Mouse (Mus musculus): ENCODE measurements around the gene Kctd3. TPM values are rescaled to one million over a fixed set of nuclear protein-coding genes. Genes with fewer than 3 reads are reported as not detected.

Gene Kctd3
- total RNA-seq, 1 experiment from 2014 or later, result 46.9 TPM

- DNase-seq, result no peak
Measured at GRCm38 (mm10) chr1:189010671-189011070, 3.0 kb upstream of the Kctd3 start.

- DNase-seq, result no peak
Measured at GRCm38 (mm10) chr1:189007980-189008324, 311 bp upstream of the Kctd3 start.

GRCm38 (mm10) chr1:189006826-189007225 is 815 bp downstream of the Kctd3 start:
- DNase-seq, result peak; percentile 57

DNA sequence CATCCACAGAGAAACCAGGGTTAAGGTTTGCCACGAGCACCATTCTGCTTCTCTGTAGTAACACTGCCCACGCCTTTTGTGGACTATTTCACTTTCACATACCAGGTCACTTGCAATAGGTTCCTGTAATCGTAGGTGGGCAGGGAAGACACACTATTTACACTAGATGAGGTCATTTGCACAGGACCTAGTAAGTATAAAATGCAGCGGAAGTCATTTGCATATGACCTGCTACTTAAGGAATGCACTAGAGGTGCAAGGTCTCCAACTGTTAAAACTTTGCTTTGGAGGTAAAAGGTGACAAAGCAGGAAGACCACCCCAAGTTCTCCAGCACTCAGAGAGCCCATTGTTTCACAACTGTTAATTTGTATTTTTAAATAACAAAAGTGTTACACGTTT is 1.4 kb downstream of the Kctd3 start:
- no peak for DNase-seq

GRCm38 (mm10) chr1:189004774-189005173 is 2.9 kb downstream of the Kctd3 start:
- DNase-seq, result no peak

DNA sequence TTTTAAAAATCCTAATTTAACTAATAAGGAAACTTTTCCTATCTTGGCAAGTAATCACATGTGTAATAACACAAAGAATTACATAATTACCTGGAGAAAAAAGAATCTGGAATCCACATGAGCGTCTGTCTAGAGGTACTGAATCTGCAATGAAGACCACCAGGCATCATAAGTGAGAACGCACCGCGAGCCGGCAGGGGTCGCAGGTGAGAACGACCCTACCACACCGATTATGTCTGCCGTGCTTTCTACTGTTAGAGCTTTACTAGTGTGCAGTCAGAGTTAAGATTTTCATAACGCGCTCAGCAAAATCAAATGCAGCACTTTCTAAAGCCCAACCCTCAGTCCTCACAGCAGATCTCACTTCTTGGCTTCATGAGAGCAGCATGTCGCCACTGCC is 5.8 kb downstream of the Kctd3 start:
- no peak for DNase-seq

GRCm38 (mm10) chr1:188999981-189000380 is 7.7 kb downstream of the Kctd3 start:
- DNase-seq, result no peak

DNA sequence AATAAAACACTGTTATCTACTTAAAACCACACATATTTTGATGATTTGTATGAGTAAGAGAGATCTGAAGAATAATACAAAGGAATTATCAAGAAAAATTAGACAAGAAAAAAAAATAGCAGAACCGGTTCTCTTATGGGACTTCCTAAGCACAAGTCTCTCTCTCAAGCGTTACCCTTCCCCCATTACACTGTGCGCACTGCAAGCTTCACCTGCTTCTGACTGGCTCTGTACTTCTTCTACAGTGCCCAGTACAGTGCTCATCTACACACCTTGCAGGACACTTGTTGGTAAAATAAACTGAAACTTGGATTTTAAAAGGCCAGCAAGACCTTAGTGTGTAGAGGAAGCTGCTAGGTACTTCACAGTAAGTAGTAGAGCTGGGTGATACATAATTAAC is 9.7 kb downstream of the Kctd3 start:
- DNase-seq, result no peak

DNA sequence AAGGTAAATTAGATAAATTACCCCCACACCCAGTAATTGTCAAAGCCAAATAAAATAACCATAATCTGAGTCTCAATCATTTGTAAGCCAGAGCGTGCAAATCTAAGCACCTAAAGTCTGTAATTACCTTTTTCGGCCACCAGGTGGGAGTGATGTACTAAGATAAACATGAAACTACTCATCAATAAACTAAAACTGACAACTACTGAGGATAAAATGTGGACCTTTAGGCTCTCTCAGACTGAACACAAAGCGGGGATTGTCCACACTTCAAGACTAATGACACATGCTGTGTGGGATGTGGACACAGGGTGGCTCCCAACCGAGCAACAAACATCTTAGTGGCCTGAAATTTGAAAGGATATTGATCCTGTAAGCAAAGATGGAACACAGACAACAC is 14.4 kb downstream of the Kctd3 start:
- peak; percentile 60 for DNase-seq

DNA sequence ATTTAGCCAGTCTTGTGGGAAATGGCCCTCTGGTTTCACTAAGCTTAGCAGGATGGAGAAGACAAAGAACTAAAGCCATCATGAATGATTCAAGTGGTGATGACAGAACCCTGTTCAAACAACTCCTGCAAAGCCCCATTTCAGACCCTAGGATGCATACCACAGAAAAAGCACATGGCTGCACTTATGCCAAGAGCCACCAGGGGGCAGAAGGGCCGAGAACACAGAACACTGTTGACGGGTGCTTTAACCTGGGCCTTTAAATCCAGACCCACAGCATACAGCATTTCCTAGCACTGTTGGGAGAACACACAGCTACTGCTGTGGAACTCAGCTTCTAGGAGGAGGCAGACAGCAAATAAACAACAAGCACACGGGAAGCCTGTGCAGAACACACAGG is 27.6 kb downstream of the Kctd3 start:
- DNase-seq, result peak; percentile 72

DNA sequence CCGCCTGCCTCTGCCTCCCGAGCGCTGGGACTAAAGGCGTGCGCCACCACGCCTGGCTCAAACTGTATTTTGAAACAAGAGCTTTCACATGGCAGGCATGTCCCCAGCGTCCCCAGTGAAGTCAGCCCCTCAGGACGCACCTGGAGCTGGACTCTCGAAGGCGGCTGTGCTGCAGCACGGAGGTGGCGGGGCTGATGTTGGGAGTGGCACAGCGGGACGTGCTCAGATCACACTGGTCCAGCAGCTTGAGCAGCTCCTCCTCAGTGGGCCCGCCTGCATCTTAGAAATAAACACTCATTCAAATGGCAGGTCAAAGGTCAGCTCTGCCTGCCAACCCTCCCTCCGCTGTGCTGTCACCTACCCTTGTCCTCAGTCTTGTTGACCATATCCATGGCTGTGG is 33.7 kb downstream of the Kctd3 start:
- no peak for DNase-seq

DNA sequence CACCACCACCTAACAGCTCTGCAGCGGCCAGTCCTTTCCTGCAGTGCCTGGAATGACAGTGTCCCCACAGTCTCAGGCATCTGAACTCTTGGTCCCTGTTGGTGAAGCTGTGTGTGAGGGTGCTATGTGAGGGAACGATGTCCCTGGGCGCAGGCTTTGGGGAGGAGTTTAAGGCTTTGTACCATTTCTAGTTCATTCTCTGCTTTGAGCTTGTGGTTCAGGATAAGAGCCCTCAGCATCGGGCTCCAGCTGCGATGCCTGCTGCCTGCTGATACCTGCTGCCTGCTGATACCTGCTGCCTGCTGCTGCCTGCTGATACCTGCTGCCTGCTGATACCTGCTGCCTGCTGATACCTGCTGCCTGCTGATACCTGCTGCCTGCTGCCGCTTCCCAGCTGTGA is 34.6 kb downstream of the Kctd3 start:
- no peak for DNase-seq

- DNase-seq, result no peak
Measured at GRCm38 (mm10) chr1:188952501-188952900, 55.1 kb downstream of the Kctd3 start.

DNA sequence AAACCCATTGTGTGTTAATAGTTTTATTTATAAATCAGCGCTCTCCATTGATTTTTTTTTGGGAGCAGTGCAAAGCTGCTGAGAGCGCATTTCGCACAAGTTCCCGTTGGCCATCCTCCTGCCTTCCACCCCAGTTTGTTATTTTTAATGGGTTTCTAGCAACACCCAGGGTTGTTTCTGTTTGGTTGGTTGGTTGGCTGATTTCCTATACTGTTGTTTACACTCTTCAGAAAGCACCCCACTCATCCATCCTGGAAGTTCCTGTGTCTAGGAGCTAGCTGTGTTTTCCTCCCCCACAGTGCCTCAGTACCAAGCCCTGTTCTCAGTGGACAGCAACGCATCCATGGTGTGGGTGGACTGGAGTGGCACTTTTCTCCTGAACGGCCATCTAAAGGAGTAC is 56.5 kb downstream of the Kctd3 start:
- no peak for DNase-seq

DNA sequence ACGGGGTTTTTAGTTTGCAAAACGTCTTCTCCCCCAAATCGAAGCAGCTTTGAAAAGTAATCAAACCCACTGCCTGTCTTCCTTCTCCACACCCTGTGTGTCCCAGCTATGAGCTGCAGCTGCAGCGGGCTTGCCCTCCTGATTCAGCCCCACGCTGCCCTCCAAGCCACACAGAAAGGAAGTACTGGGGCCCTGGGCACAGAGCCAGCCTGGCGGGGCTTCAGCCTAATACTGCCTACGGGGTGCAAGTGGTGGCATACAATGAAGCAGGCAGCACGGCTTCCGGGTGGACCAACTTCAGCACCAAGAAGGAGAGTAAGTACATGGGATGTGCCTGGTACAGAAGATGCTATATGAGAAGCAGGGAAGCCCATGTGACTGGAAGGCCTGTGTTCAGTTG is 59.4 kb downstream of the Kctd3 start:
- no peak for DNase-seq

GRCm38 (mm10) chr1:188947794-188948193 is 59.8 kb downstream of the Kctd3 start:
- peak; percentile 41 for DNase-seq

DNA sequence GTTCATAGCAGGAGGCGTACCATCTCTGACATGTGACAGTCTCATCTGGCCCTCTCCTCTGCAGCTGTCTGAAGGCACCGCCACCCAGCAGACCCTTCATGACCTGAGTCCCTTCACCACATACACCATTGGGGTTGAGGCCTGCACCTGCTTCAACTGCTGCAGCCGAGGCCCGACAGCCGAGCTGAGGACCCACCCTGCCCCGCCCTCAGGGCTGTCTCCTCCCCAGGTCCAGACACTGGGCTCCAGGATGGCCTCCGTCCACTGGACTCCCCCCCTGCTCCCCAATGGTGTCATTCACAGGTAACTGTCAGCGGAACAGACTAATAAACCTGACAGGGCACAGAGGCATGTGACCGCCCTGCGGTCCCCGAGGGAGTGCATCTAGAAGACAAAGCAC is 60.8 kb downstream of the Kctd3 start:
- no peak for DNase-seq

GRCm38 (mm10) chr1:188945326-188945725 is 62.3 kb downstream of the Kctd3 start:
- DNase-seq, result no peak

DNA sequence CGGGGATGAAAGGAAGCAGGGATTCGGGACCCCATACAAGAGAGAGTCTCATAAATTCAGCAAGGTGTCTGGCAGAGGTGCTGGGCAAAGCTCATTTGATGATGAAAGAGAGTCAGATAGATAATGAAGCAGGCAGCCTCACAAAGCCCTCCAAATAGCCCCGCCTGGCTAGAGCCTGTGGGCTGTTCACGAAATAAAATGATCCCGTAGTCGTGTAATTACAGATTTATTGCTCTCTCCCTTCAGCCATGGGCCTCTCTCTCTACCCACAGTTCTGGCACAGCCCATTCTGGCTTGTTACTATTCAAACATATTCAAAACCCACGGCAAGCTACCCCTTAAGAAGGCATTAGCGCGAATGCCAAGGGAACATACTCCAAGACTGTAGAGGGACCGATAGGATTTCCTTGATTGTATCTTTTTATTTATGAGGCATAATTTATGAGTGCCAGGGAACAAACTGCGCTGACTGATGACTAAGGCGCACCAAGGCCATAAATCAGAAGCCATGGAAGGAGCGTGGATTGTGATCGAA is 70.3 kb downstream of the Kctd3 start:
- no peak for DNase-seq
